ENCODE assay signal across 10 mouse cellular contexts in genomic region chr11:98938701-98939083, GRCm38 (mm10). TPM values are rescaled to one million over a fixed set of nuclear protein-coding genes. Genes with fewer than 3 reads are reported as not detected.
DNase-seq lines count a peak whose midpoint lies in the region; ATAC-seq and TF ChIP-seq lines count a peak whose summit lies in the region.
"Had no signal": no experiment of that assay in that cellular context is flagged by ENCODE, and none has a peak within 500 bp of the region (broad histone marks: within the 10 kb centered on the region; RNA-seq: fewer than 3 reads in every experiment).

No protein-coding gene starts in this region.

- DNase-seq in layer of hippocampus, adult 2 months (ENCODE audit: low spot score in 2 of 2): no peak
- DNase-seq in layer of hippocampus, postnatal 14 days (ENCODE audit: low spot score in 2 of 2): no peak
- no peak for DNase-seq in gastrocnemius, adult 8-10 months (ENCODE audit: low spot score in 2 of 2)
- DNase-seq in spleen, postnatal 4 days (ENCODE audit: low spot score in 2 of 2): no peak

- H3K4me2 ChIP-seq in embryonic facial prominence, embryonic 13.5 days: peak overlapping the region; percentile 91
- H3K4me2 ChIP-seq in intestine, embryonic 15.5 days (replicated peaks): peak overlapping the region; percentile 78
- H3K4me2 ChIP-seq in neural tube, embryonic 12.5 days (replicated peaks): peak overlapping the region; percentile 93

- no peaks in the 10 kb centered on the region for H3K27me3 ChIP-seq in embryonic facial prominence, embryonic 13.5 days
- H3K27me3 ChIP-seq in intestine, embryonic 15.5 days (replicated peaks): no peaks in the 10 kb centered on the region
- no peaks in the 10 kb centered on the region for H3K27me3 ChIP-seq in neural tube, embryonic 12.5 days (replicated peaks)

- 22% methylated on average over 7 of the region's 7 CpGs for WGBS in embryonic facial prominence, embryonic 13.5 days
- 30% methylated on average over 7 of the region's 7 CpGs for WGBS in intestine, embryonic 15.5 days
- 48% methylated on average over 7 of the region's 7 CpGs for WGBS in neural tube, embryonic 12.5 days

- peak overlapping the region; percentile 18; the same call in 1 of the 2 replicates for H3K27ac ChIP-seq in layer of hippocampus, adult 2 months
- peak overlapping the region; percentile 100 for H3K27ac ChIP-seq in embryonic facial prominence, embryonic 13.5 days
- peak overlapping the region; percentile 91 for H3K27ac ChIP-seq in intestine, embryonic 15.5 days
- H3K27ac ChIP-seq in neural tube, embryonic 12.5 days: no peak overlapping the region

- H3K9ac ChIP-seq in embryonic facial prominence, embryonic 13.5 days: peak overlapping the region; percentile 93
- H3K9ac ChIP-seq in intestine, embryonic 15.5 days: peak overlapping the region; percentile 79
- peak overlapping the region; percentile 78; the same call in 1 of the 2 replicates for H3K9ac ChIP-seq in neural tube, embryonic 12.5 days

- no peak for ATAC-seq in embryonic facial prominence, embryonic 13.5 days (ENCODE audit: insufficient number of reproducible peaks, insufficient read depth, low FRiP score, low TSS enrichment, low read depth)
- no peak for ATAC-seq in intestine, embryonic 15.5 days
- no peak for ATAC-seq in neural tube, embryonic 12.5 days (ENCODE audit: low FRiP score, low read depth)
- no peak for ATAC-seq in erythroid progenitor cell, adult 5-6 weeks (replicated peaks; ENCODE audit: low FRiP score, poor library complexity, severe bottlenecking)

- peak overlapping the region; percentile 63; the same call in 1 of the 2 replicates for H3K4me3 ChIP-seq in layer of hippocampus, adult 2 months
- peak overlapping the region; percentile 78 for H3K4me3 ChIP-seq in embryonic facial prominence, embryonic 13.5 days
- H3K4me3 ChIP-seq in intestine, embryonic 15.5 days (replicated peaks): peak overlapping the region; percentile 82
- peak overlapping the region; percentile 61 for H3K4me3 ChIP-seq in neural tube, embryonic 12.5 days

- H3K4me1 ChIP-seq in embryonic facial prominence, embryonic 13.5 days: peaks cover 86% of the 10 kb centered on the region
- peaks cover 82% of the 10 kb centered on the region for H3K4me1 ChIP-seq in intestine, embryonic 15.5 days (replicated peaks)
- H3K4me1 ChIP-seq in neural tube, embryonic 12.5 days: peaks cover 78% of the 10 kb centered on the region

- no peak for TF ChIP-seq CTCF in layer of hippocampus, adult 2 months (conservative IDR thresholded peaks at IDR 0.05)

- no peaks in the 10 kb centered on the region for H3K9me3 ChIP-seq in embryonic facial prominence, embryonic 13.5 days
- H3K9me3 ChIP-seq in intestine, embryonic 15.5 days: no peaks in the 10 kb centered on the region
- H3K9me3 ChIP-seq in neural tube, embryonic 12.5 days: no peaks in the 10 kb centered on the region

- peaks cover 5% of the 10 kb centered on the region; the same call in 1 of the 2 replicates for H3K36me3 ChIP-seq in embryonic facial prominence, embryonic 13.5 days
- no peaks in the 10 kb centered on the region for H3K36me3 ChIP-seq in intestine, embryonic 15.5 days
- H3K36me3 ChIP-seq in neural tube, embryonic 12.5 days: no peaks in the 10 kb centered on the region

RNA-seq across cellular contexts. Expression of gene Rara, which starts 11.1 kb away (rescaled TPM):
- 10 to 100 TPM; 15.4 to 19.0 TPM for total RNA-seq in layer of hippocampus, adult 2 months (2021)
- total RNA-seq in layer of hippocampus, postnatal 14 days (2021): 10 to 100 TPM; 20.2 to 20.3 TPM
- polyA plus RNA-seq in embryonic facial prominence, embryonic 13.5 days (2015; fragmentation: Nextera tagmentation; extraction: Ambion mirVana): 39.4 and 44.7 TPM in 2 replicates
- polyA plus RNA-seq in intestine, embryonic 15.5 days (2015; fragmentation: Nextera tagmentation; extraction: Ambion mirVana): 30.7 and 31.5 TPM in 2 replicates
- polyA plus RNA-seq in neural tube, embryonic 12.5 days (2016; fragmentation: Nextera tagmentation; extraction: Ambion mirVana): 51.1 and 52.5 TPM in 2 replicates
- total RNA-seq in erythroid progenitor cell, adult 5-6 weeks (2015; ENCODE audit: low replicate concordance): 4.3 and 18.4 TPM in 2 replicates
- 0.51 and 1.4 TPM in 2 replicates for total RNA-seq in erythroid progenitor cell, adult 5-6 weeks (2017; ENCODE audit: low replicate concordance)
- 10 to 100 TPM in 2 of 4 experiments, 1 to 10 TPM in 2; 8.3 to 11.7 (median 9.5) TPM for total RNA-seq in gastrocnemius, adult 8-10 months (2022)

RNA-seq across cellular contexts. Expression of gene Cdc6, which starts 31.1 kb away (rescaled TPM):
- under 1 TPM; 0.52 to 0.64 TPM for total RNA-seq in layer of hippocampus, adult 2 months (2021)
- total RNA-seq in layer of hippocampus, postnatal 14 days (2021): under 1 TPM; 0.81 to 0.97 TPM
- polyA plus RNA-seq in embryonic facial prominence, embryonic 13.5 days (2015; fragmentation: Nextera tagmentation; extraction: Ambion mirVana): 26.9 and 31.5 TPM in 2 replicates
- polyA plus RNA-seq in intestine, embryonic 15.5 days (2015; fragmentation: Nextera tagmentation; extraction: Ambion mirVana): 24.0 and 26.7 TPM in 2 replicates
- 18.4 and 19.2 TPM in 2 replicates for polyA plus RNA-seq in neural tube, embryonic 12.5 days (2016; fragmentation: Nextera tagmentation; extraction: Ambion mirVana)
- 72.4 and 84.3 TPM in 2 replicates for total RNA-seq in erythroid progenitor cell, adult 5-6 weeks (2015; ENCODE audit: low replicate concordance)
- 96.1 and 116 TPM in 2 replicates for total RNA-seq in erythroid progenitor cell, adult 5-6 weeks (2017; ENCODE audit: low replicate concordance)
- under 1 TPM in 2 of 4 experiments, not detected in 2; 0.07 to 0.13 TPM for total RNA-seq in gastrocnemius, adult 8-10 months (2022)

RNA-seq across cellular contexts. Expression of gene Gjd3, which starts 44.1 kb away (rescaled TPM):
- 1 to 10 TPM; 1.3 to 2.0 TPM for total RNA-seq in layer of hippocampus, adult 2 months (2021)
- 1 to 10 TPM; 2.2 TPM for total RNA-seq in layer of hippocampus, postnatal 14 days (2021)
- polyA plus RNA-seq in embryonic facial prominence, embryonic 13.5 days (2015; fragmentation: Nextera tagmentation; extraction: Ambion mirVana): 0.34 and 0.44 TPM in 2 replicates
- polyA plus RNA-seq in intestine, embryonic 15.5 days (2015; fragmentation: Nextera tagmentation; extraction: Ambion mirVana): 0.20 and 0.35 TPM in 2 replicates
- 1.8 and 2.0 TPM in 2 replicates for polyA plus RNA-seq in neural tube, embryonic 12.5 days (2016; fragmentation: Nextera tagmentation; extraction: Ambion mirVana)
- total RNA-seq in erythroid progenitor cell, adult 5-6 weeks (2015; ENCODE audit: low replicate concordance): not detected in 2 replicates
- total RNA-seq in erythroid progenitor cell, adult 5-6 weeks (2017; ENCODE audit: low replicate concordance): not detected in 2 replicates
- not detected for total RNA-seq in gastrocnemius, adult 8-10 months (2022)
- total RNA-seq: adrenal gland, adult 18-20 months; hematopoietic stem cell, adult 5-6 weeks had no signal

Comparison
In these comparisons a context has a peak if more than half of its experiments do, and no peak if none do; other contexts are left out.
1. RNA of gene Cdc6, which starts 31.1 kb away (total RNA-seq): 72.4 to 116 TPM in erythroid progenitor cell, adult 5-6 weeks; 0.81 to 0.97 TPM in layer of hippocampus, postnatal 14 days, 0.52 to 0.64 TPM in layer of hippocampus, adult 2 months and 0.07 to 0.13 TPM in gastrocnemius, adult 8-10 months; every median in the first group is over 10 times any median in the second.
2. Peak in every context shown above with its lines, with median percentiles within 50 percentile points of each other: H3K4me3 ChIP-seq, H3K4me2 ChIP-seq and H3K9ac ChIP-seq.